Mouse (Mus musculus) hindbrain, embryonic 15.5 days (tissue): ENCODE results near the gene Nek2. TPM values are rescaled to one million over a fixed set of nuclear protein-coding genes. Genes with fewer than 3 reads are reported as not detected.

Source experiments
- ATAC-seq: fragments of 200-750 bp; cut with Nextera tagmentation; 2 replicates; pipeline ENCODE4 v1.8.0; 2017; ENCODE audit warnings: low read depth, moderate number of reproducible peaks, moderate TSS enrichment; ENCODE audit not compliant: low FRiP score
- H3K27ac ChIP-seq: fragments of 300-500 bp; sonication (generic); replicated peaks from 2 replicates; pipeline ENCODE4 v1.5.1; 2015; ENCODE audit warnings: mild to moderate bottlenecking, inconsistent platforms
- H3K27me3 ChIP-seq: fragments of 300-500 bp; sonication (generic); 2 replicates; pipeline ENCODE4 v1.6.1; 2015; ENCODE audit warnings: control low read depth, inconsistent platforms
- H3K36me3 ChIP-seq: fragments of 300-500 bp; sonication (generic); 2 replicates; pipeline ENCODE4 v1.6.1; 2015; ENCODE audit warnings: control low read depth, inconsistent platforms
- H3K4me1 ChIP-seq: fragments of 300-500 bp; sonication (generic); replicated peaks from 2 replicates; pipeline ENCODE4 v1.6.1; 2015; ENCODE audit warnings: control low read depth, inconsistent platforms
- H3K4me2 ChIP-seq: fragments of 300-500 bp; sonication (generic); 2 replicates; pipeline ENCODE4 v1.6.1; 2015; ENCODE audit warnings: moderate library complexity, mild to moderate bottlenecking, inconsistent platforms
- H3K4me3 ChIP-seq: fragments of 300-500 bp; sonication (generic); 2 replicates; pipeline ENCODE4 v1.5.1; 2015; ENCODE audit warnings: mild to moderate bottlenecking, inconsistent platforms
- H3K9ac ChIP-seq: fragments of 300-500 bp; sonication (generic); 2 replicates; pipeline ENCODE4 v1.6.1; 2015; ENCODE audit warnings: inconsistent platforms
- H3K9me3 ChIP-seq: fragments of 300-500 bp; sonication (generic); 2 replicates; pipeline ENCODE4 v1.6.1; 2016; ENCODE audit warnings: control low read depth, inconsistent platforms
- WGBS: fragments of 180-500 bp; shearing (Covaris S2); methylation state at CpG from one replicate; pipeline ENCODE4 v1.1.7; 2015; 5-methylcytosine and 5-hydroxymethylcytosine counted together
- polyA plus RNA-seq: library from polyadenylated mRNA; unstranded; fragments of >200 nt; fragmentation: Nextera tagmentation; extraction: Ambion mirVana; gene quantifications from 2 replicates; pipeline ENCODE4 v1.2.1, GENCODE M21; 2015

Nek2 gene
- 8.6 and 11.1 TPM in 2 replicates for polyA plus RNA-seq

GRCm38 (mm10) chr1:191821326-191822091 is at the start of gene Nek2:
Gene Nek2, plus strand, starts transcription at chr1:191821444.
- Histone ChIP-seq H3K4me2 (peak within 1 kb of the TSS; percentile 93), H3K4me1 (peaks cover 16% of the 10 kb centered on the region), H3K9ac (peak within 1 kb of the TSS; percentile 44), H3K27me3 (no peaks in the 10 kb centered on the region), H3K27ac (0 out of 2 replicates have a peak within 1 kb of the TSS, but pooled peaks have one; percentile 27), H3K9me3 (no peaks in the 10 kb centered on the region), H3K4me3 (peak within 1 kb of the TSS; percentile 65), H3K36me3 (no peaks in the 10 kb centered on the region)
- ATAC-seq: peak; percentile 96
- WGBS: under 1% methylated on average over 79 of the region's 79 CpGs

- H3K4me1 ChIP-seq: no peaks in the 10 kb centered on the region
- no peak for ATAC-seq
- 77% methylated on average over 5 of the region's 5 CpGs for WGBS
- H3K4me3 ChIP-seq: no peak overlapping the region
- H3K4me2 ChIP-seq: no peak overlapping the region
- no peak overlapping the region for H3K9ac ChIP-seq
- no peaks in the 10 kb centered on the region for H3K9me3 ChIP-seq
- H3K36me3 ChIP-seq: peaks cover 44% of the 10 kb centered on the region
- H3K27me3 ChIP-seq: no peaks in the 10 kb centered on the region
- no peak overlapping the region for H3K27ac ChIP-seq
Observed at GRCm38 (mm10) chr1:191774106-191774505, 47.1 kb upstream of the Nek2 start.

- Histone ChIP-seq H3K4me3 (no peak overlapping the region), H3K27me3 (no peaks in the 10 kb centered on the region), H3K27ac (no peak overlapping the region), H3K9me3 (no peaks in the 10 kb centered on the region), H3K4me1 (no peaks in the 10 kb centered on the region), H3K36me3 (peaks cover 49% of the 10 kb centered on the region), H3K4me2 (no peak overlapping the region), H3K9ac (no peak overlapping the region)
- ATAC-seq: no peak
- WGBS: 90% methylated on average over 8 of the region's 8 CpGs
Observed at GRCm38 (mm10) chr1:191775116-191775515, 46.1 kb upstream of the Nek2 start.

- no peak overlapping the region for H3K4me3 ChIP-seq
- peaks cover 60% of the 10 kb centered on the region for H3K36me3 ChIP-seq
- no peak overlapping the region for H3K4me2 ChIP-seq
- H3K4me1 ChIP-seq: no peaks in the 10 kb centered on the region
- H3K27me3 ChIP-seq: no peaks in the 10 kb centered on the region
- WGBS: 84% methylated on average over 8 of the region's 8 CpGs
- no peaks in the 10 kb centered on the region for H3K9me3 ChIP-seq
- no peak overlapping the region for H3K27ac ChIP-seq
- no peak overlapping the region for H3K9ac ChIP-seq
- no peak for ATAC-seq
Observed at GRCm38 (mm10) chr1:191777521-191777920, 43.7 kb upstream of the Nek2 start.

GRCm38 (mm10) chr1:191780470-191780869 is 40.8 kb upstream of the Nek2 start:
- Histone ChIP-seq H3K4me2 (no peak overlapping the region), H3K9ac (no peak overlapping the region), H3K36me3 (peaks cover 42% of the 10 kb centered on the region), H3K4me3 (no peak overlapping the region), H3K9me3 (no peaks in the 10 kb centered on the region), H3K4me1 (no peaks in the 10 kb centered on the region), H3K27me3 (no peaks in the 10 kb centered on the region), H3K27ac (no peak overlapping the region)
- no peak for ATAC-seq
- 95% methylated on average over 1 of the region's 1 CpGs for WGBS

- no peak overlapping the region for H3K4me2 ChIP-seq
- H3K27me3 ChIP-seq: no peaks in the 10 kb centered on the region
- no peaks in the 10 kb centered on the region for H3K4me1 ChIP-seq
- 54% methylated on average over 11 of the region's 11 CpGs for WGBS
- no peak for ATAC-seq
- no peak overlapping the region for H3K27ac ChIP-seq
- H3K36me3 ChIP-seq: peaks cover 10% of the 10 kb centered on the region
- H3K9me3 ChIP-seq: no peaks in the 10 kb centered on the region
- no peak overlapping the region for H3K9ac ChIP-seq
- H3K4me3 ChIP-seq: no peak overlapping the region
Observed at GRCm38 (mm10) chr1:191785108-191785507, 36.1 kb upstream of the Nek2 start.

- H3K4me3 ChIP-seq: no peak overlapping the region
- H3K36me3 ChIP-seq: peaks cover 3% of the 10 kb centered on the region; the same call in 1 of the 2 replicates
- no peak for ATAC-seq
- no peak overlapping the region for H3K27ac ChIP-seq
- H3K9ac ChIP-seq: no peak overlapping the region
- no peaks in the 10 kb centered on the region for H3K27me3 ChIP-seq
- no peaks in the 10 kb centered on the region for H3K9me3 ChIP-seq
- no peak overlapping the region for H3K4me2 ChIP-seq
- H3K4me1 ChIP-seq: no peaks in the 10 kb centered on the region
- WGBS: 72% methylated on average over 6 of the region's 6 CpGs
Observed at GRCm38 (mm10) chr1:191786255-191786654, 35.0 kb upstream of the Nek2 start.

GRCm38 (mm10) chr1:191787379-191787778 is 33.9 kb upstream of the Nek2 start:
- no peak for ATAC-seq
- no peak overlapping the region for H3K4me3 ChIP-seq
- 44% methylated on average over 4 of the region's 4 CpGs for WGBS

GRCm38 (mm10) chr1:191792991-191793390 is 28.3 kb upstream of the Nek2 start:
- no peaks in the 10 kb centered on the region for H3K27me3 ChIP-seq

More at GRCm38 (mm10) chr1:191787379-191787778, 33.9 kb upstream of the Nek2 start:
- Histone ChIP-seq H3K9me3 (no peaks in the 10 kb centered on the region), H3K27me3 (no peaks in the 10 kb centered on the region), H3K9ac (no peak overlapping the region), H3K36me3 (no peaks in the 10 kb centered on the region), H3K4me2 (no peak overlapping the region), H3K4me1 (no peaks in the 10 kb centered on the region), H3K27ac (no peak overlapping the region)

GRCm38 (mm10) chr1:191793888-191794532 is 27.2 kb upstream of the Nek2 start:
- no peak for ATAC-seq
- Histone ChIP-seq H3K27me3 (no peaks in the 10 kb centered on the region), H3K27ac (no peak overlapping the region), H3K4me2 (no peak overlapping the region), H3K4me3 (no peak overlapping the region), H3K36me3 (no peaks in the 10 kb centered on the region), H3K9ac (no peak overlapping the region), H3K4me1 (no peaks in the 10 kb centered on the region), H3K9me3 (no peaks in the 10 kb centered on the region)
- WGBS: 90% methylated on average over 7 of the region's 7 CpGs

More at GRCm38 (mm10) chr1:191792991-191793390, 28.3 kb upstream of the Nek2 start:
- H3K4me2 ChIP-seq: no peak overlapping the region
- H3K4me1 ChIP-seq: no peaks in the 10 kb centered on the region
- ATAC-seq: no peak
- no peak overlapping the region for H3K27ac ChIP-seq
- no peaks in the 10 kb centered on the region for H3K36me3 ChIP-seq
- H3K4me3 ChIP-seq: no peak overlapping the region
- WGBS: 72% methylated on average over 8 of the region's 8 CpGs
- no peaks in the 10 kb centered on the region for H3K9me3 ChIP-seq
- no peak overlapping the region for H3K9ac ChIP-seq

GRCm38 (mm10) chr1:191796238-191796896 is 24.9 kb upstream of the Nek2 start:
- no peaks in the 10 kb centered on the region for H3K36me3 ChIP-seq
- no peak overlapping the region for H3K27ac ChIP-seq

More at GRCm38 (mm10) chr1:191796238-191796896, 24.9 kb upstream of the Nek2 start:
- WGBS: 81% methylated on average over 4 of the region's 4 CpGs
- Histone ChIP-seq H3K4me2 (no peak overlapping the region), H3K9ac (no peak overlapping the region), H3K27me3 (no peaks in the 10 kb centered on the region), H3K4me3 (no peak overlapping the region), H3K9me3 (no peaks in the 10 kb centered on the region), H3K4me1 (no peaks in the 10 kb centered on the region)
- no peak for ATAC-seq
